Mouse (Mus musculus) small intestine, adult 2 months (tissue): Measurements from ENCODE around the gene Musk. TPM values are rescaled to one million over a fixed set of nuclear protein-coding genes. Genes with fewer than 3 reads are reported as not detected.

Experiments
- H3K27ac ChIP-seq: fragments of 200-500 bp; 2 replicates; pipeline ENCODE4 v1.5.1; 2012; ENCODE audit warnings: low read depth, low read length, control low read depth, inconsistent platforms; ENCODE audit not compliant: insufficient read depth
- H3K27me3 ChIP-seq: fragments of 200-500 bp; 2 replicates; pipeline ENCODE4 v1.6.1; 2012; ENCODE audit warnings: mild to moderate bottlenecking, moderate library complexity, low read length, inconsistent platforms; ENCODE audit not compliant: control insufficient read depth, insufficient read depth
- H3K36me3 ChIP-seq: fragments of 200-500 bp; 2 replicates; pipeline ENCODE4 v1.6.1; 2012; ENCODE audit warnings: mild to moderate bottlenecking, low read length, control low read depth, inconsistent platforms; ENCODE audit not compliant: control insufficient read depth, insufficient read depth
- H3K4me1 ChIP-seq: fragments of 200-500 bp; 2 replicates; pipeline ENCODE4 v1.6.1; 2012; ENCODE audit warnings: low read length, inconsistent platforms, mixed read lengths; ENCODE audit not compliant: control insufficient read depth, insufficient read depth, insufficient read length
- H3K4me3 ChIP-seq: fragments of 200-500 bp; 2 replicates; pipeline ENCODE4 v1.5.1; 2012; ENCODE audit warnings: low read depth, mild to moderate bottlenecking, control low read depth, inconsistent platforms, low read length, moderate library complexity
- CTCF ChIP-seq: fragments of 200-500 bp; IDR thresholded peaks from 2 replicates; pipeline ENCODE4 v1.5.1; 2012; ENCODE audit warnings: low read depth, mild to moderate bottlenecking, control low read depth, inconsistent platforms, low read length, moderate library complexity, mixed read lengths; ENCODE audit not compliant: insufficient replicate concordance, insufficient read length; ENCODE audit errors: extremely low read depth
- POLR2A ChIP-seq: fragments of 200-500 bp; IDR thresholded peaks from 2 replicates; pipeline ENCODE4 v1.6.1; 2012; ENCODE audit warnings: low read depth, mild to moderate bottlenecking, control low read depth, inconsistent platforms, low read length, moderate library complexity
- WGBS: fragments of 180-500 bp; shearing (Covaris S2); methylation state at CpG from one replicate; pipeline ENCODE4 v1.1.7; 2018; 5-methylcytosine and 5-hydroxymethylcytosine counted together
- polyA plus RNA-seq: library from polyadenylated mRNA; depleted of rRNA; stranded (reverse); fragments of >200 nt; gene quantifications from 2 replicates; pipeline ENCODE4 v1.2.3, GENCODE M21; 2012

Musk gene
- polyA plus RNA-seq, 1 experiment: 0.39 TPM

GRCm38 (mm10) chr4:58330864-58331638 lies 45.3 kb downstream of the Musk start:
- Histone ChIP-seq H3K27me3 (no peaks in the 10 kb centered on the region; the same call in 1 of the 2 replicates), H3K36me3 (no peaks in the 10 kb centered on the region), H3K4me3 (no peak overlapping the region), H3K4me1 (peaks cover 9% of the 10 kb centered on the region; the same call in 1 of the 2 replicates), H3K27ac (no peak overlapping the region)
- WGBS: 69% methylated on average over 10 of the region's 10 CpGs
- TF ChIP-seq CTCF (no peak), POLR2A (no peak)

- no peaks in the 10 kb centered on the region for H3K36me3 ChIP-seq
- 73% methylated on average over 3 of the region's 3 CpGs for WGBS
- no peak for TF ChIP-seq CTCF
- TF ChIP-seq POLR2A: no peak
- H3K27ac ChIP-seq: no peak overlapping the region
- peaks cover 9% of the 10 kb centered on the region; the same call in 1 of the 2 replicates for H3K4me1 ChIP-seq
- H3K27me3 ChIP-seq: no peaks in the 10 kb centered on the region; the same call in 1 of the 2 replicates
- H3K4me3 ChIP-seq: no peak overlapping the region
These were observed 46.6 kb downstream of the Musk start for GRCm38 (mm10) chr4:58332394-58332793.

- no peaks in the 10 kb centered on the region; the same call in 1 of the 2 replicates for H3K27me3 ChIP-seq
- 86% methylated on average over 2 of the region's 2 CpGs for WGBS
- H3K36me3 ChIP-seq: no peaks in the 10 kb centered on the region
- no peak for TF ChIP-seq POLR2A
- no peak for TF ChIP-seq CTCF
- H3K4me3 ChIP-seq: no peak overlapping the region
- peaks cover 9% of the 10 kb centered on the region; the same call in 1 of the 2 replicates for H3K4me1 ChIP-seq
- no peak overlapping the region for H3K27ac ChIP-seq
These were observed 50.5 kb downstream of the Musk start for GRCm38 (mm10) chr4:58336227-58336626.

GRCm38 (mm10) chr4:58339226-58339625 lies 53.5 kb downstream of the Musk start:
- 54% methylated on average over 3 of the region's 3 CpGs for WGBS
- H3K27ac ChIP-seq: no peak overlapping the region
- peaks cover 5% of the 10 kb centered on the region; the same call in 1 of the 2 replicates for H3K4me1 ChIP-seq
- TF ChIP-seq CTCF: no peak
- no peak for TF ChIP-seq POLR2A
- no peaks in the 10 kb centered on the region for H3K36me3 ChIP-seq
- no peaks in the 10 kb centered on the region; the same call in 1 of the 2 replicates for H3K27me3 ChIP-seq
- H3K4me3 ChIP-seq: no peak overlapping the region

GRCm38 (mm10) chr4:58350206-58350605 lies 64.4 kb downstream of the Musk start:
- WGBS: 86% methylated on average over 7 of the region's 7 CpGs
- Histone ChIP-seq H3K4me3 (no peak overlapping the region), H3K27ac (no peak overlapping the region), H3K36me3 (no peaks in the 10 kb centered on the region), H3K27me3 (no peaks in the 10 kb centered on the region), H3K4me1 (peaks cover 2% of the 10 kb centered on the region; the same call in 1 of the 2 replicates)
- TF ChIP-seq CTCF: no peak
- TF ChIP-seq POLR2A: no peak

- Histone ChIP-seq H3K27me3 (no peaks in the 10 kb centered on the region), H3K36me3 (no peaks in the 10 kb centered on the region), H3K27ac (no peak overlapping the region), H3K4me1 (peaks cover 2% of the 10 kb centered on the region; the same call in 1 of the 2 replicates), H3K4me3 (no peak overlapping the region)
- 72% methylated on average over 10 of the region's 10 CpGs for WGBS
- TF ChIP-seq CTCF (no peak), POLR2A (no peak)
These were observed 65.4 kb downstream of the Musk start for GRCm38 (mm10) chr4:58351165-58351564.

GRCm38 (mm10) chr4:58351590-58351989 lies 65.8 kb downstream of the Musk start:
- no peaks in the 10 kb centered on the region for H3K27me3 ChIP-seq
- WGBS: 66% methylated on average over 5 of the region's 5 CpGs
- H3K36me3 ChIP-seq: no peaks in the 10 kb centered on the region
- H3K4me3 ChIP-seq: no peak overlapping the region
- TF ChIP-seq POLR2A (no peak), CTCF (no peak)
- peaks cover 2% of the 10 kb centered on the region; the same call in 1 of the 2 replicates for H3K4me1 ChIP-seq
- no peak overlapping the region for H3K27ac ChIP-seq
